Mouse (Mus musculus) stomach, embryonic 14.5 days (tissue): ENCODE measurements at regions not wholly inside any gene's neighbourhood (a gene's known extent, or its start where the extent isn't known, plus 50 kb on each side); places are given as distances from the start of the nearest gene placed in this dataset.

Experiments used
- ATAC-seq: fragments of 200-750 bp; cut with Nextera tagmentation; 2 replicates; pipeline ENCODE4 v1.8.0; 2017; ENCODE audit warnings: low read depth, moderate TSS enrichment; ENCODE audit not compliant: insufficient number of reproducible peaks, insufficient read depth, low FRiP score
- H3K27ac ChIP-seq: fragments of 300-500 bp; sonication (generic); 2 replicates; pipeline ENCODE4 v1.5.1; 2014; ENCODE audit warnings: mild to moderate bottlenecking, low read length, moderate library complexity, mixed read lengths
- H3K27me3 ChIP-seq: fragments of 300-500 bp; sonication (generic); 2 replicates; pipeline ENCODE4 v1.6.1; 2014; ENCODE audit warnings: low read length, control low read depth, mixed read lengths; ENCODE audit not compliant: control insufficient read depth, insufficient read depth
- H3K36me3 ChIP-seq: fragments of 300-500 bp; sonication (generic); 2 replicates; pipeline ENCODE4 v1.6.1; 2014; ENCODE audit warnings: mild to moderate bottlenecking, control low read depth, low read length, moderate library complexity, mixed read lengths; ENCODE audit not compliant: control insufficient read depth, insufficient read depth
- H3K4me1 ChIP-seq: fragments of 300-500 bp; sonication (generic); 2 replicates; pipeline ENCODE4 v1.6.1; 2014; ENCODE audit warnings: low read length, control low read depth, mixed read lengths; ENCODE audit not compliant: control insufficient read depth, insufficient read depth
- H3K4me2 ChIP-seq: fragments of 300-500 bp; sonication (generic); replicated peaks from 2 replicates; pipeline ENCODE4 v1.6.1; 2014; ENCODE audit warnings: low read depth, low read length, control low read depth
- H3K4me3 ChIP-seq: fragments of 300-500 bp; sonication (generic); 2 replicates; pipeline ENCODE4 v1.5.1; 2014; ENCODE audit warnings: low read depth, low read length, control low read depth
- H3K9ac ChIP-seq: fragments of 300-500 bp; sonication (generic); replicated peaks from 2 replicates; pipeline ENCODE4 v1.6.1; 2014; ENCODE audit warnings: low read depth, mild to moderate bottlenecking, control low read depth, low read length, moderate library complexity, mixed read lengths
- H3K9me3 ChIP-seq: fragments of 300-500 bp; sonication (generic); 2 replicates; pipeline ENCODE4 v1.6.1; 2016; ENCODE audit warnings: low read depth, low read length, control low read depth; ENCODE audit not compliant: control insufficient read depth
- WGBS: fragments of 180-500 bp; shearing (Covaris S2); extraction: QIAGEN DNeasy Blood & Tissue Kit; methylation state at CpG from one replicate; pipeline ENCODE4 v1.1.7; 2014; 5-methylcytosine and 5-hydroxymethylcytosine counted together

GRCm38 (mm10) chr17:67419956-67420711 lies 65.9 kb upstream of the Ptprm start:
- no peak overlapping the region for H3K4me2 ChIP-seq
- no peaks in the 10 kb centered on the region for H3K36me3 ChIP-seq
- no peak for ATAC-seq
- H3K27me3 ChIP-seq: no peaks in the 10 kb centered on the region
- no peaks in the 10 kb centered on the region for H3K4me1 ChIP-seq
- no peak overlapping the region for H3K4me3 ChIP-seq
- H3K9ac ChIP-seq: no peak overlapping the region
- 80% methylated on average over 4 of the region's 4 CpGs for WGBS
- no peak overlapping the region for H3K27ac ChIP-seq
- H3K9me3 ChIP-seq: no peaks in the 10 kb centered on the region

DNA sequence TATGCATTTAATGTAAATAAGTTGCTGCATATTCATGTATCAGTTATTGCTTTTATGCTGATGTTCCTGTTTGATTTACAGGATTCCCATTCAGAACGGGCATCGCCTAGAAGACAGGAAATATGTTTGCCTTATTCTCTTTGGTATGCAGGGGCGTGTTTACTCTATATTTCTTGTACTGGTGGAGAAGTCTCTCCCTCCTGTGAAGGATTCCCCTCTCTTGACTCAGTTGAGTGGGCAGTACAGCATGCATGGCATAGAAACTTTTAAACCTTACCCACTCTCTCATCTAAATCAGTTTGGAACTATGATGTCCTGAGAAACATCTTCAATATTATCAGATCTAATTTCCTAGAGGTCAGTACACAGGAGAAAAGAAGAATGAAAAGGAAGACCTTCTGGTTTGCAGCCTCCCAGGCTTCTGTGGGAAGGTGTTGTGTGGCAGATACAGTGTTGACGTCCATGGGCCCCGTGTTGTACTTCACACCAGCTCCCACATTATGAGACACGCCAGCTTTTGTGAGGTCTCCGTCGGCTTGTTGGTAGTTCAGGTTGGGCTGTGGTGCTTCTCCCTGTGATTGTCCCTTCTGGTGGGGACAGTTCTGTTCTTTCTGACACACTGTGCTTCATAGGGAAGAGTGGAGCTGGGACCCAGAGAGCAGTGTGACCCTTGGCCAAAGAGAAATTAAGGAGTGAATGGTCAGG lies 58.4 kb upstream of the Ptprm start:
- Histone ChIP-seq H3K9ac (no peak overlapping the region), H3K4me2 (no peak overlapping the region), H3K9me3 (no peaks in the 10 kb centered on the region), H3K27ac (no peak overlapping the region), H3K4me1 (no peaks in the 10 kb centered on the region), H3K27me3 (no peaks in the 10 kb centered on the region), H3K4me3 (no peak overlapping the region), H3K36me3 (no peaks in the 10 kb centered on the region)
- no peak for ATAC-seq
- WGBS: 82% methylated on average over 8 of the region's 8 CpGs

- H3K36me3 ChIP-seq: no peaks in the 10 kb centered on the region
- no peaks in the 10 kb centered on the region for H3K27me3 ChIP-seq
- H3K9ac ChIP-seq: no peak overlapping the region
- no peak overlapping the region for H3K4me2 ChIP-seq
- no peaks in the 10 kb centered on the region for H3K9me3 ChIP-seq
- ATAC-seq: no peak
- H3K4me3 ChIP-seq: no peak overlapping the region
- no peak overlapping the region for H3K27ac ChIP-seq
- WGBS: 74% methylated on average over 2 of the region's 2 CpGs
- no peaks in the 10 kb centered on the region for H3K4me1 ChIP-seq
Observed at GRCm38 (mm10) chr17:67409911-67410310, 55.7 kb upstream of the Ptprm start.

DNA sequence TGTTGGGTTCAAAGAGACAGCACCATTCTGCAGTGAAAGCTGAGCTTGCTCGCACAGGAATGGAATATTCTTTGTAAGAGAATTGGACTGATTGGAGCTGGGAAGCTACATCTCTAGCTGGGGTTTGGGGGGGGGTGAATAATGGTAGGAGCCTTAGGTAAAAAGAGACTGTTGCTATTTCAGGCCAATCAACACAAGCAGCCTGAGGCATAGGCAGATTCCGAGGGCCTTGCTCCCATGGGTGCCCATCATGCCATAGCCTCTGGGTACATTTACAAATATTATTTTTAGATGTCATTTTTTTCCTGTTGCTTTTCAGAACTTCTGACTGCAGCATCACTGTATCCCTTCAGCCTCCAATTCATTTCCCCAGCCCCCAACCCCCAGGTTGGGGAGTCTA lies 51.7 kb upstream of the Ptprm start:
- H3K9me3 ChIP-seq: no peaks in the 10 kb centered on the region
- 76% methylated on average over 2 of the region's 2 CpGs for WGBS
- ATAC-seq: no peak
- H3K4me3 ChIP-seq: no peak overlapping the region
- no peak overlapping the region for H3K4me2 ChIP-seq
- H3K36me3 ChIP-seq: no peaks in the 10 kb centered on the region
- no peak overlapping the region for H3K9ac ChIP-seq
- H3K27me3 ChIP-seq: no peaks in the 10 kb centered on the region
- H3K27ac ChIP-seq: no peak overlapping the region
- H3K4me1 ChIP-seq: no peaks in the 10 kb centered on the region
